Mouse (Mus musculus): ENCODE data around the gene Lrat. TPM values are rescaled to one million over a fixed set of nuclear protein-coding genes. Genes with fewer than 3 reads are reported as not detected.

Lrat gene
- polyA plus RNA-seq, 1 experiment from 2014 or later = 0.55 TPM

GRCm38 (mm10) chr3:82877258-82877657, 26.5 kb downstream of the Lrat start:
- no peak for ATAC-seq (ENCODE audit: borderline replicate concordance, extremely low read depth, low FRiP score, low TSS enrichment)

GRCm38 (mm10) chr3:82876372-82876739, 27.4 kb downstream of the Lrat start, which contains the start of gene Rbm46:
Gene Rbm46 (minus strand): TSS chr3:82876483.
- Histone ChIP-seq H3K4me1 (peaks cover 2% of the 10 kb centered on the region; the same call in 1 of the 2 replicates), H3K9me3 (no peaks in the 10 kb centered on the region), H3K9ac (peak within 1 kb of the TSS; percentile 32), H3K4me3 (peak within 1 kb of the TSS; percentile 42), H3K27ac (no peak within 1 kb of the TSS), H3K27me3 (peaks cover 27% of the 10 kb centered on the region), H3K4me2 (peak within 1 kb of the TSS; percentile 65), H3K36me3 (no peaks in the 10 kb centered on the region)
- WGBS = 15% methylated on average over 36 of the region's 36 CpGs
- peak; percentile 98 for ATAC-seq (ENCODE audit: borderline replicate concordance, extremely low read depth, low FRiP score, low TSS enrichment)

More at GRCm38 (mm10) chr3:82877258-82877657, 26.5 kb downstream of the Lrat start:
- no peak overlapping the region for H3K27ac ChIP-seq
- H3K4me3 ChIP-seq = no peak overlapping the region
- no peaks in the 10 kb centered on the region for H3K9me3 ChIP-seq
- no peak overlapping the region for H3K9ac ChIP-seq
- peaks cover 27% of the 10 kb centered on the region for H3K27me3 ChIP-seq
- peak overlapping the region; percentile 65 for H3K4me2 ChIP-seq
- no peaks in the 10 kb centered on the region for H3K36me3 ChIP-seq
- peaks cover 2% of the 10 kb centered on the region; the same call in 1 of the 2 replicates for H3K4me1 ChIP-seq
- WGBS = 2% methylated on average over 4 of the region's 4 CpGs

- Histone ChIP-seq H3K27me3 (peaks cover 27% of the 10 kb centered on the region), H3K27ac (no peak overlapping the region), H3K36me3 (no peaks in the 10 kb centered on the region), H3K9me3 (no peaks in the 10 kb centered on the region), H3K4me1 (peaks cover 2% of the 10 kb centered on the region; the same call in 1 of the 2 replicates), H3K4me3 (peak overlapping the region; percentile 42), H3K9ac (peak overlapping the region; percentile 32), H3K4me2 (peak overlapping the region; percentile 65)
- 17% methylated on average over 69 of the region's 69 CpGs for WGBS
- peak; percentile 28; the same call in 1 of the 2 replicates for ATAC-seq (ENCODE audit: borderline replicate concordance, extremely low read depth, low FRiP score, low TSS enrichment)
Measured at GRCm38 (mm10) chr3:82875671-82876371, 28.0 kb downstream of the Lrat start.

DNA sequence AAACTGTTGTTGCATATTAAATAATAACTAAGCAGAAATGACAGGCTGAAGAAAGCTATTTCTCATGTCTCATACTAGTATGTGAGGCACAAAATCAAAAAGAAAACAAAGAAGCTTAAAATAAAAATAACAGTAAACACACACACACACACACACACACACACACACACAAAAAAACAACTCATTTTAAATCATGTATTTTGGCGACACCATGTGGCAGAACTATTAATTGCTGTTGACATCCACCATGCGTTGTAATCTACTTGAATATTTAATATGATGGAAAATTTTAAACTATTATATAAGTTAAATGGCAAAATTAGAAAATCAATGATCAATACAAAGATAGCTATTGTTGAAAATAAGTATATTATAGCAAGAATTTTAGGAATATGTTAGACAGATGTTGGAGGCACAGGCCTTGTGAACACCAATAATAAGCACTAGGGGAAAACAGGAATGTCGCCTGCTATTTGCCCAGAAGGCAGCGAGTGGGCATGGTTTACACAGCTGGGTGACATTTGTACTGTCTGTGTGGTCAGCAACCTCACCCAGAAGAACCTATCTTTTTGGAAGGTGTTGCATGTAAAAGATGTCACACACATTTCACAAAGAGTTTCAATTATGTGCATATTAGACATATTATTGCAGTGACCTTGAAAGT, 46.2 kb downstream of the Lrat start:
- no peak for ATAC-seq (ENCODE audit: borderline replicate concordance, extremely low read depth, low FRiP score, low TSS enrichment)
- no peak overlapping the region for H3K9ac ChIP-seq
- no peak overlapping the region for H3K27ac ChIP-seq
- no peaks in the 10 kb centered on the region for H3K36me3 ChIP-seq
- no peaks in the 10 kb centered on the region for H3K9me3 ChIP-seq
- no peaks in the 10 kb centered on the region for H3K27me3 ChIP-seq
- no peak overlapping the region for H3K4me2 ChIP-seq
- no peak overlapping the region for H3K4me3 ChIP-seq
- H3K4me1 ChIP-seq = no peaks in the 10 kb centered on the region
- 22% methylated on average over 4 of the region's 4 CpGs for WGBS

Other genes with a start within 250 kb of the Lrat start
- gene Rbm46, start 27.5 kb downstream of the Lrat start, polyA plus RNA-seq (2015; fragmentation: Nextera tagmentation; extraction: Ambion mirVana) = 11.1 and 12.6 TPM in 2 replicates
- 0.76 and 4.1 TPM in 2 replicates for gene Fgg, start 103.8 kb upstream of the Lrat start, polyA plus RNA-seq (2015; fragmentation: Nextera tagmentation; extraction: Ambion mirVana)
- gene Fga, start 122.1 kb upstream of the Lrat start, polyA plus RNA-seq (2015; fragmentation: Nextera tagmentation; extraction: Ambion mirVana) = 0.79 and 4.0 TPM in 2 replicates
- 0.49 and 2.7 TPM in 2 replicates for gene Fgb, start 145.9 kb upstream of the Lrat start, polyA plus RNA-seq (2015; fragmentation: Nextera tagmentation; extraction: Ambion mirVana)
- 108 and 110 TPM in 2 replicates for gene Plrg1, start 151.5 kb upstream of the Lrat start, polyA plus RNA-seq (2015; fragmentation: Nextera tagmentation; extraction: Ambion mirVana)
- 0.13 and 0.14 TPM in 2 replicates for gene Dchs2, start 224.0 kb upstream of the Lrat start, polyA plus RNA-seq (2015; fragmentation: Nextera tagmentation; extraction: Ambion mirVana)